Mouse (Mus musculus): ENCODE measurements around the gene Fbxo6.

Gene Fbxo6

DNA sequence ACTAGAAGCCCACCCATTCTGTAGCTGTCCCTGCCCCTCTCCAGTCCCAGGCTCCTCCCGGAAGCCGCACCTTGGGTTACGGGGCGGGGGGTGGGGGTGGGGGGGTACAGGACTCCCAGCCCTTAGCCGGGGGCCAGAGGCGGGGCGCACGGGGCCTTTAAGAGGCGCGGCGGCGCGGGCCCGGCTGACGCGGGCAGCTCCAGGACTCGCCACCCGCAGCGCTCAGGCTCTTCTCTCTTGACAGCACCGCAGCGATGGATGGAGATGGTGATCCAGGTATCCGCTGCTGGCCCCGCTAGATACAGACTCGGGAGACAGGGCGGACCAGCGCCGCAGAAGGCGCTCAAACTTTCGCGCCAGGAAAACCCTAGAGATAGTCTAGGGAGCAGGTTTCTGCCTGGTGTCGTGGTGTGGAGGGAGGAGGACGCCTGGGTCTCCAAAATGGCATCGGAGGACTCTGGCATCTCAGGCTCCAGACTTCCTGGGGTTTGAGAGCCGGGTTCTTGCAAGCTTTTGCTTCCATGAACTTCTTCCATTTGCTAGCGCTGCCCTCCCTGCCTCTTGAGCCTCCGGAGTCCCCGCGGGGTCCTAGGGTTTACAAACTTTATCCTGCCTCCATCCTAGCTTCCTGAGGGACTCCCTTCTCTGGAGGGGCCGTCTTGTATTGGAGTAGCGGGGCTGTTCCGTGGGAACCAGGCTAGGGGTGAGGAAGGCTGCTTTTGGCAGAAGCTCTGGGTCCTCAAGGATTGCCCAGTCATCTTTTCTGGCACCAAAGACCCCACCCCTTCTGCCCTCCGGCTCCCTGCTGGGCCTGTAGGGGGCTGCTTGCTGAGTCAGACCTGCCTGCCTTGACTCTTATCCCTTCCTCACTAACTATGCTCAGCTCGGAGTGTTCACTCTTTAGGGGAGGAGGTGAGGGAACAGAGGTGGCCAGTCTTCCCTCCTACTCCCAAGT, 8.8 kb upstream of the Fbxo6 start, which contains the start of the genes Fbxo44 and Fbxo2:
TSS of gene Fbxo44 (minus strand) at position 47 of the 955 bp plus-strand sequence.
TSS of gene Fbxo2 (plus strand) at position 186 of the 955 bp plus-strand sequence.
- no peak for DNase-seq

DNA sequence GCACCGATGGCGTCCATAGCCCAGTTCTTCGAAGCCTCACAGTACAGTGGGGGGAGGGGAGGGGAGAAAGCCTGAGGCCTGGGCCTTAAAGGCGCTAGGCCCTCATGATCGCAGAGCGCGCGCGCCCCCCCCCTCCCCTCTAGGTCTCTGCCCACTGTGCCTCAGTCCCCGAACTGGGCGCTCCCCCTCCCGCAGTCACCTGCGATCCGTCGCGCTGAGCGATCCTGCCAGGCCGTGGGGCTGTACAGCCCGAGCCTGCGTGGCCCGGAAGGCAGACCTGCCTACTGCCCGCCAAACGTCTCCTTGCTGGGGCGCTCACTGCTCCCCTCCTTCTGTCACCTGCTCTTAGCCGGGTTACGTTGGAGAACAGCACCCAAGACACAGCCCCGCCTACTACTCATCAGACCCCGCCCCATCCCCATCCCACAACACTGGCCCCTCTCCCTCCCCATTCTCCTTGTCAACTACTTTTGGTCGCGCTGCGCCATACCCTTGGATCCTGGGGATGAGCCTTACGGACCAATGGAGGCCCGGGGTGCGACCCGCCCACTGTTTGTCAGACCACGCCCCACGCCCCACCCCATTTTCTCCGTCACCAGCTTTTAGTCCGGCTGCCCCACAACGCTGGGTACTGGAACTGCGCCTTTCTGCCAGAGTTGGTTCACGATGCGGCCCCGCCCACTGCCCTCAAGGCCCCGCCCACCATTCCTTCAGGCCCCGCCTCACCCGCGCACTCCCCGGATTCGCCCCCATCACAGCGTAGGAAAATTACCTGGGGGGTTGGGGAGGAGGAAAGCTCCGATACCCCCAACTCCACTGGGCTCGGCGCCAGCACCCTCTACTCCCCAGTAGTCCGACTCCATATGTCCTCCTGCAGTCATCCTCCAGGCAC, 7.8 kb upstream of the Fbxo6 start:
- DNase-seq, result peak; percentile 90 to 91

DNA sequence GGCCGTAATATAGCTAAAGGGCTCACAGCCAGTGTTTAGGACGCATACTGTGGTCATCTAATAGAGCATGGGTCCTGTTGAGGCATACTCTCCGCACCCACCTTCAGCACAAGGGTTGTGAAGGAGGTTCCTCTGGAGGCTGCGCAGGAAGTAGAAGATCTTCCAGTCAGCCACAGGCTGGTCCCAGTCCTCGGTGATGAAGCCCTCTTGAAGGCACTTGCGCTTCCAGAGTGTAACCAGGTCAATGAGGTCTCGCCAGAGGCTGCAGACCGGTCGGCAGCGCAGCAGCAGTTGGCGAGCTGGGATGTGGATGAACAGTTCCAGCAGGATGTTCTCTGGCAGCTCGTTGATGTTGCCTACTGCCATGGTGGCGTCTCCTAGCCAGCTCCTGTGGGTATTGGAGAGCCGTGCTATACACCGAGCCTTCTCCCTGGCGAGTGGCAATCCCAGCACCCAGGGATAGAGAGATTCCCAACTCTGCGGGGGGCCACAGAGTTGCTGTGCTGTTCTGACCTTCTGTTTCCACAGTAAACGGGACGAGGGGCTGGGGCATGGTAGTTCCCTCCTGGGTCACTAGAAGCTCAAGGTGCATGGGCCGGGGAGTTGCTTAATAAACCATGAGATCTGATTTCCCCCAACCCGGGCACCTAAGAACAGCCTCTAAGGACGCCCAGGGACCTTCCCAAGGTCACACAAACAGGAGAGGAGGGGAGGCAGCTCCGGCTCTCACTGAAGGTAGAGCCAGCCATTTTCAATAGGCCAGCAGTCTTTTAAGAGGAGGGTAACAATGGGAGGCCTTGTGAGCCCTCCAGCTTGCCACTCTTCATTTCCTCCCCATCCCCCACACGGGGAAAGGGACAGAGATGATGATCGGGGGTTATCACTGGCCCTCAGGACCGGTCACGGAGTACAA, 6.8 kb upstream of the Fbxo6 start:
- no peak for DNase-seq

DNA sequence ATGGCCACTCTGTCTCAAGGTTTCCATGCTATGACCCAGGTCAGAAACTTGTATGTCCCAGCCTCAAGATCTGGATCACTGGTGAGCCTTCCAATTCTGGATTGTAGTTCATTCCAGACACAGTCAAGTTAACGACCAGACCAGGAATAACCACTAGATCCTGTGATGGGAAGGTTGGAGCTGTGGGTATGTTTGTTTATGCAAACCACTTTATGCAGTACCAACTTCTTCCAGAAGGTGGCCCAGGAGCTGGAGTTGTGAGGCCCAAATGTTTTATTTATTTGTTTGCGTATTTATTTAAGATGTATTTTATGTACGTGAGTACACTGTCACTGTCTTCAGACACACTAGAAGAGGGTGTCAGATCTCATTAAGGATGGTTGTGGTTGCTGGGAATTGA, 3.0 kb upstream of the Fbxo6 start:
- no peak for DNase-seq

DNA sequence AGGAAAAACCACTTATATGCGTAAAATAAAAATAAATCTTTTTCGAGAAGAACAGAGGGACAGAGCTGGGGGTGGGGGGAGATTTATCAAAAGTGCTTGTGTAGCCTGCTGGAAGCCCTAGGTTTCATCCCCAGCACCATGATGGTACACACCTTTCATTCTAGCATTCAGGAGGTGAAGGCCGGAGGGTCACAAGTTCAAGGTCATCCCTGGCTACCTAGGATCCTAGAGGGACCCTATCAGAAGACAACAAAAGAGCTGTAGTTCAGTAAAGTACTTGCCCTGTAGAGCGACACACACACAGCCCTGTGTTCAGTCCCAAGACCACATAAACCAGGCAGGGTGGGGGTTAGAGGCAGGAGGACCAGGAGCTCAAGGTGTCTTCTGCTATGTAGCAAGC, 2.1 kb upstream of the Fbxo6 start:
- DNase-seq, result no peak

DNA sequence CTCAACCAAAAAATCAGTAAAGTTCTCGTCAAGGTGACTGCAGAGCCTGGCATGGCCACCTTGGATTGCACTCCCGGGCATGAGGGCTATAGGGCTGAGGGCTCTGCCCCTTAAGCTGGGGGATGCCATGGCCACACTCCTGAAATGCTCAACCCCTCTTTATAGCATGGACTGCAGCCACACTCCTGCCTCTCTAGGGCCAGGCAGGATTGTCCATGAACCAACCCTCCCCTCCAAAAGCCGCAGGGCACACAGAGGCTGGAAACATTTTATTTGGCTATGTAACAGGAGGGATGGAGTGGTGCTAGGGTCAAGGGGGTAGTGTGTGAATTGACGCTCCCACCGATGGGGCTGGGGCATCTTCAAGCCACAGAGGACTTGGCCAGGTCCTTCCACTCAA, 607 bp upstream of the Fbxo6 start:
- DNase-seq, result no peak

DNA sequence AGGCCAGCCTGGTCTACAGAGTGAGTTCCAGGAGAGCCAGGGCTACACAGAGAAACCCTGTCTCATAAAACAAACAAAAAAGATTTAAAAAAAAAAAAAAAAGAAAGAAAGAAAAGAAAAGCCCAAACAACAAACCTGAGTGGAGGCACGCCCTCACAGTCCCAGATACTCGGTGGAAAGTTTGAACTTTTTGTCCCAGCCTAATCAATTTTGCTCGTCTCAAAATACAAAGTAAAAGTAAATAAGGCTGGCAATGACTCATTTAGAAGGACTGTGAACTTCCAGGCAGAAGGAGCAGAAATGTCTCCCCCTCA, 1.0 kb downstream of the Fbxo6 start:
- no peak for DNase-seq

DNA sequence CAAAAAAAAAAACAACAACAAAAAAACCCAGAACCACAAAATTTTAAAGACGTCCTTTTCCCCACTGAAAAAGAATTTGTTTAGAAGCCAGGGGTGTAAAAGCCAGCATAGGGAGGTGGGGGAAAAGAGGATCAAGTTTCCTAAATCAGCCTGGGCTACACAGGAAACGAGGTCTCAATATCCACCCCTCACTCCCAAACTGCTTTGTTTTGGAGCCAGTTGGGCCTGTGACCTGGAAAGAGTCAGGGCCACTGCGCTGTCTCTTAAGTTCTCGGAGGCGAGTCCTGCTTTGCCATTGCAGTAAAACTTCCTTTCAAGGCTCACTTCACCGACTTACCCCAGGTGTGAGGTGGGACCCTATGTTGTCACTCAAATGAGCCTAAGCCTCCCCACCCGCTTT, 1.7 kb downstream of the Fbxo6 start:
- DNase-seq, result no peak

DNA sequence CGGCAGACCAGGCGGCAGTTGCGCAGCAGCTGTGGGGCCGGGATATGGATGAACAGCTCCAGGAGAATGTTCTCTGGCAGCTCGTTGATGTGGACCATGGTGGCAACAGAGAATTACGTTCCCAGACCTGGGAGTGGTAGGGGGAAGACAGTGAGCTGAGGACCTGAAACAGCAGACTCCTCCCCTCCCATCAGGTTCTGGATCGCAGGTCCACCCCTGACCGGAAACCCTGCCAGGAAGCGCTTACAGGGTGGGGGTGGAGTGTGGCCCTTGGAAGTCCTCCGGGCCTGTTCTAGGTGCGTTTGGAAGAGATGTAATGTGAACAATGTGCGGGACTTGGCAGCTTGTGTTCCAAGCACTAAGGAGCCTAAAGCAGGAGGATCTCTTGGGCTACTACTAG, 2.4 kb downstream of the Fbxo6 start:
- DNase-seq, result no peak

DNA sequence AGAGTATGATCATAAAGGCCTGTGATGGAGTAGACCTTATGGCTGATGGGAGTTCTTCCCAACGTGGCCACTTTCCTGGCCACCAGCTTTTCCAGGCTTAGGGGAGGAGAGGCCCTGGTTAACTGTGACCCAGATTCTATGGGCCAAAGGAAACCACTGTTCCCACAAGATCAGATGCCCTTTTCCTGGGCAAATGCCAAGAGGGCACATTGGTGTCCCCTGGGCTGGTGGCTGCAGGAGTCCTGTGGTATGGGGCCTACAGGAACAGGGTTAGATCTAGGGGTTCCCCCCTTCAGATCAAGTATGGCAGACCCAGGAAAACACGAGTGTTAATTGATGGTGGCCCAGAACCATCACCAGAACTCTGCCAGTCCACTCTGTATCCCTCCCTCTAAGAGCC, 4.2 kb downstream of the Fbxo6 start:
- DNase-seq, result no peak

DNA sequence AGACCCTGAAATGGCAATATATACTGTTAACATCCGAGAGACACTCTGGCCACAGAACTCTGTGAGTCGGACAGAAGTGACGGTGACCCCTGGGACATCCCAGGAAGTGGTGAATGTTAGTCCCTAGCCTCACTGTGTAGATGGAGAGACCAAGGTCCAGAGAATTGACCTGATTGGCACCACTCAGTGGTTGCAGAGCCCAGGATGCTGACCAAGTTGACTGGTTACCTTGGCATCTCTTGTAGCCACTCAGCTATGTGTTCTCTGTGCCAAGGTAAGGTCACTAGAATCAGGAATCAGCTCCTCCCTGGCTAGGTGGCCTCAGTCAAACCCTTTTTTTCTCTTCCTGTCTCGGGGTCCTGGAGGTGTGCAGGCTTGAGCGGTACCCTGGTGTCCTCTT, 8.2 kb downstream of the Fbxo6 start:
- no peak for DNase-seq

DNA sequence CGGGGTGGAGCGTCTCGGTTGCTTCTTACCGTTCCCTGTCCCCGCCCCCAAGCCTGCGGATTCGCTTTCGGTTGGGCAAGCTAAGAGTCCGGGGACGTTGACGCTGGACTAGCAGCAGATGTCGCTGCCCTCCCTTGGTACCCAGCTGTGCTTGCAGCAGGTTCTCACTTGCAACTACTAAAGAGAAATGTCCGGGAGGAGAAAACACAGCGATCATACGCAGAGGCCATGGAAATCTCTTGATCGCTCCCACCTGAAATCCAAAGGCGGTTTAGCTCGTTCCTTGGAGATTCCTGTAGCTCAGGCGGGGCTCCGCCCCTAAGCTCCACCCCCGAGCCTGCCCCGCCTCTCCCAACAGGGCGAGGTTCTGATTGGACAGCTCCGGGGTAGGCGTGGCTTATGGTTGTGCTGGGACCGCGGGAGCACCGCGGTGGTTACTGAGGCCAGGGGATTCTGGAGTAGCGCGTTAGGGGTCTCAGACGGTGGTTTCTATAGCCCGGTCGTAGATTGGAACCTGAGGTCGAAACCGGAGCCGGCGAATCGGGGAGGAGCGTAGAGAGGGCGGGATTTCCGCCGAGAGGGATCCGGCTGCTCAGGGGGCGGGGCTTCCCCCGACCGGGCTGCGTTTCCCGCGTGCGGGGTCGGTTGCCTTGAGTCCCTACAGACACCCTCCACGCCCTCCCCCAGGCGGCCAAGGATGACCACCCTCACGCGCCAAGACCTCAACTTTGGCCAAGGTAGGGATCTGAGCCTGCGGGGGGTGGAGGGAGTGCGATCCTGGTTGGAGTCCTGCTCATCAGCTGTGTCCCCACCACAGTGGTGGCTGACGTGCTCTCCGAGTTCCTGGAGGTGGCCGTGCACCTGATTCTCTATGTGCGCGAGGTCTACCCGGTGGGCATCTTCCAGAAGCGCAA, 11.6 kb downstream of the Fbxo6 start:
- DNase-seq, result peak; percentile 93

DNA sequence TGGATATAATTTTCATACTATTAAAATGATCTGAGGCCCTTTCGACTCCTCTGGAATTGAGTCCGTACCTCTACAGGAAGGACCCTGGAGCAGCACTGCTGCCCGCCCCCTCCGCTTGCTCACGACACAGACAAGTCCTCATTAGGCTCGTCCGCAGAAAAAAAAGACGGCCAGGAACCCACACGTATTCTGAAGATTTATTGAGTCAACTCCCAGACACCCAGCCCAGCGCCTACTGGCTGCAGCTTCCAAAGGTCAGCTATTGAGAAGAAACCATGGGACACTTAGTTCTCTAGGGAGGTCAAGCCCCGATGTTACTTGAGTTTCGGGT, 12.2 kb downstream of the Fbxo6 start:
- DNase-seq, result no peak

DNA sequence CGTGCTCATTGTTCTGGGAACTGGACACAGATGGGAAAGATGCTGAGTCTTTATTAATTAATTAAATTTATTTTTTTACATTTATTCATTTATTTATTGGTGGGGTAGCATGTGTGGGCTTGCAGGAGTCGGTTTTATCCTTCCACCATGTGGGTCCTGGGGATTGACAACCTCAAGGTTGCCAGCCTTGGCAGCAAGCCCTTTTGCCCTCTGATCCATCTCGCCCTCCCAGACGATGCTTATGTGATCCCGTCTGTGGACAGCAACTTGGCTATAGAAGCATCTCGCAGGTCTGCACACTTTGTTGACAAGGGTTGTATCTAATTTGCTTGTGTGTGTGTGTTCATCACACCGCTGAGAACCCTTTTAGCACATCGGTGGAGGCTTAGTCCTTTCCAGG, 14.4 kb downstream of the Fbxo6 start:
- DNase-seq, result no peak

DNA sequence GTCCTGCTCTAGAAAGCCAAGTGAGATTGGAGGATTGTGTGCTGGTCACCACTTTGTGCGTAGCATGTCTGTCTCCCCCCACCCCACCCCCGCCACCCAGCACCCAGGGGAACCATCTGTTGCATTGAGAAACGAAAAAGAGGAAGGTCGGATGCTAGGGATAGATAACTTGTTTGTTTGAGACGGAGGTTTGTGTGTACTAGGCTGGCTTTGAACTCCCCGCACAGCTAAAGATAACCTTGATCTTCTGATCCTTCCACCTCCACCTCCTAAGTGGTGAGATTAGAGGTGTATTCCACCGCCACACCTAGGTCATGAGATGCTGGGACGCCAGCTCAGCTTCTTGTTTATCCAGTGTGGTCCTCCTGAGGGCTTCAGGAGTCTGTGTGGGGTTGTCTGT, 17.0 kb downstream of the Fbxo6 start:
- DNase-seq, result no peak

DNA sequence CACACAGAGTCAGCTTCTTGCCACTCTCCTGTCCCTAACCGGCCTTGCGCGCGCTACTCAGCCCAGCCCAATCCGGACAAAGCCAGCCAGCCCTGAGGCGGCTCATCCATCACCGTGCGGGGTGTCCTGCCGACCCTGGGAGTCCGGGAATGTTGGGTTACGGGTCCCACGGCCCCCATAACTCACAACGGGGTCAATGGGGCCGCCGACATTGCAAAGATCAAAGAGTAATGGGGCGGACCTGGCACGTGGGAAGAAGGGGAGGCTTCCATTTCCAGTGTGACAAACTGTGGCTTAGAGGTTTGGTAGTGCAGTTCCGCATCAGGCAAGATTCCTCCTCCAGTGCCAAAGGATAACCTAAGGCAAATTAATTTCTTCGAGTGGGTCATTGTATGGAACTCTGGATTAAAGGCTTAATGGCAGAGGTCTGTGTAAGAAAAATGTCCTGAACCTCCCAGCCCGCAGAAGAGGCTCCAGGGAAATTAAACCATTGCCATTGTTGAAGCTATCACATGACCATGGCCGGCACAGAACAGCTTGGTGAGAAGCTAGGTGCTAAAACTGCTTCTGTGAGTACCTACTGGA, 20.4 kb downstream of the Fbxo6 start:
- DNase-seq, result no peak

DNA sequence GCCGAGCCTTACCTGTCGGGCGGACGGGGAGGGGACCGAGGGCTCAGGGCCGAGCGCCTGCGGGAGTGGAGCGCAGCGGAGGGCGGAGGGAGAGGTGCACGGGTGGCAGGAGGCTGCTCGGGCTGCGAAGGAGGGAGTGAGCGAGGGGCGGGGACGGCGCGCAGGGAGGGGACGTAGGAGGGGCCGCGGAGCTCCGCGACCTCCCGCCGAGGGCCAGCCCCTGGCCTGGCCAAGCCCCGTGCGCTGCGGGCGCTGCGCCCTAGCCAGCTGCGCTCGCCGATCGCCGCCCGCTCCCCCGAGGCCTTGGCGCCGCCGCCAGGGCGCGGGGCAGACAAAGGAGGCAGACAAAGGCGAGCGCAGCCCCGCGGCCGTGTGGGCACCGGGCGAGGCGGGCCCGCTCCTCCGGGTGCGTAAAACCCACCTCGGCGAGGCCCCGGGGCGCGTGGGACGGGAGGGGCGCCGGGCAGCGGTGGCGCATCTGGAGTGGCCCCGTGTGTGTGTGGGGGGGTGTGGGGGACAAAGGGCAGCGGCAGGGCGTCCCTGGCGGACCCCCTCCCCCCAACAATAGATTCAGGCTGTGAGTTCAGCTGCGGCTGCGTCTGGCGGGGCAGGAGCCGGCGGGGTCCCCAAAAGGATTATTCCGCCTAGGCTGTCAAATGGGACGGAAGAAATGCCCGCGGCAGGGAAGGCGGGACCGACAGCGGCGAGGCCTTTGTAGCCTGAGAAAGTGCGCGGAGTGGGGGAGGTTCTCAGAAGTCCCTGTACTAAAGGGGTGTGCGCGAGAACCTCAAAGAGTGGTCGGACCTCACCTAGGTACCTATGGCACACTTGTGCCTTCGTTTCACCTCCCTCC, 21.2 kb downstream of the Fbxo6 start, which contains the start of gene Draxin:
TSS of gene Draxin (minus strand) at position 138 of the 853 bp plus-strand sequence.
- DNase-seq, result peak; percentile 40 to 48

DNA sequence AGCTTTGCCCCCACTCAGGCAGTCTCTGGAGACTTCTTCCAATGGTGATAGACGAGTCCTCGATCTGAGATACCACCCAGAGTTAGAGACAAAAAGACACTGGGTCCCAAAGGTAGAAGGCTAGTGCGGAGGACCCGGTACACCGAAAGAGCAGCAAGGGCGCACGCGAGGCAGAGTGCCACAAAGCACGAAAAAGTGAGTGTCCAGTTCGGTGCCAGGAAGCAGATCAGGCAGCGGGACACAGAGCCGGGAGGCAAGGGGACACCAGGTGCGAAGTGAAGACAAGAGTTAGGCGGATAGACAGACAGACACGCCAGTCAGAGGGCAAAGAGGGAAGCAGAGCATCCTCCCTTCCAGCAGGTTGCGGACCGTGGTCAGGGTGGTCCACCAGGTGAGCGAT, 21.8 kb downstream of the Fbxo6 start, which contains the start of gene Mad2l2:
TSS of gene Mad2l2 (plus strand) at position 252 of the 400 bp plus-strand sequence.
- no peak for DNase-seq

DNA sequence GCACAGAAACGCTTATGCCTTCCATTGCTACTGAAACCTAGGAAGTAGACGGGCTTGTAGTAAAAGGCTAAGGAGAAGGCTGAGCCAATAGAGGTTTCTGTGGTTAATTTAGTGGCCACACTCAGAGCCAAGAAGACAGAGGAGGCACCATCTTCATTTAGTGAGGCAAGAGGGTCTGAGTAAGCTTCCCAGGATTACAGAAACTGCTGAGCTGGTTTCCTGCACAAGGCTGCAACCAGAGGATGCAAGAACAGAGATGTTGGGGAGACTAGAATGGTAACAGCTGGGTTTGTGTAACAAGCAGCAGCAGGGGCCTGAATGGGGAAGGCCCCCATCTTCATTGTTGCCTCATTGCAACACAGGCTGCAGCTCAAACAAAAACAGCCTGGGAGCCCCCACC, 23.3 kb downstream of the Fbxo6 start:
- no peak for DNase-seq

DNA sequence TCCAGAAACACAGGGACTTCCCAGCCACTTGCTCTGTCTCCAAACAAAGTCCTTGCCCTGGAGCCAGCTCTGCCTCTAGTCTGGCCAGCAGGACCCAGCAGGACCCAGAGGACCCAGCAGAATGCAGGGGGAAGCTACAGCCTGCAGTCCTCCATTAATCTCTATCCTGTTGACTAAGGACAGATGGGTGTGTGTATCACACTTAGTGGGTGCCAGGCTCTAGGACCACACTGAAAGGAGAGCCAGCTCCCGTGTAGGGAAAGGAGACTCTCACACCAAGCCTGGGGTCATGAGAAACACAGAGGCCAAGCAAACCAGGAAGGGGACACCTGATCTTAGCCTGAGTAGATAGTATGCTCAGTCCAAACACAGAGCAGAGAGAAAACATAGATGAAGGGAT, 23.7 kb downstream of the Fbxo6 start:
- no peak for DNase-seq

All from thymus, postnatal 36 days (tissue).